Mouse (Mus musculus) c-Kit-positive CD71-negative TER-119-negative erythroid progenitor cells, embryonic 14.5 days (primary cell): Measurements from ENCODE around the gene 1810055G02Rik.
A peak's percentile ranks its signal among the peaks of the same experiment; 100 is the strongest.

Experiments
- DNase-seq: peaks from one replicate; pipeline ENCODE4 v3.0.0-alpha.2; 2013; ENCODE audit warnings: low read depth

1810055G02Rik gene

DNA sequence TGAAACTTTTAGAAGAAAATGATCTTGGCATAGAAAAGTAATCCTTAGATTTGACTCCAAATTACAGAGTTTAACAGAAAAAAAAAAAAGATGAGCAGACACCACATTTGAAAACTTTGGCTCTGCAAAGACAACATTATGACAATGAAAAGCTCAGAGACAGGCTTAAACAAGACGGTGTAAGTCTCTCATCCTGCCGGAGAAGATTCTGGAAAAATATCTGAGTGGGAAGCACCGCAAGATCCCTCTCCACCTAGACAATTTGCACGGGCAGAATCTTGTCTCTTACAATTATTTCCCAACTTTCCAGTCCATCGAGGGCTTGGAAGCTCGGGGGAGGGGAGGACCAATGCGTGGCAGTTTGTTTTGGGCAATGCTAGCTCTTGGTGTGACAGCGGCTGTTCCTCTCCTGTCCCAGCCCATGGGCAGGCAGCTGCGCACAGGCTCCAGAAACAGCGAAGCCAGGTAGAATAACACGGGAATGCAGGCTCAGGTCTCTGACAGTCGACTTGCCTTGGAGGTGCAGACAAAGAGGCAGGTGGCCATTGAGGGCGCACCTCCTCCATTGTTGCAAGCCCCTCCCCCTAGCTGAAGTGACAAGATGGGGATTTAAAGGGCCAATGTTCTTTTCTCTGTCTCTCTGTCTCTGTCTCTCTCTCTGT, 35.9 kb downstream of the 1810055G02Rik start:
- no peak for DNase-seq

DNA sequence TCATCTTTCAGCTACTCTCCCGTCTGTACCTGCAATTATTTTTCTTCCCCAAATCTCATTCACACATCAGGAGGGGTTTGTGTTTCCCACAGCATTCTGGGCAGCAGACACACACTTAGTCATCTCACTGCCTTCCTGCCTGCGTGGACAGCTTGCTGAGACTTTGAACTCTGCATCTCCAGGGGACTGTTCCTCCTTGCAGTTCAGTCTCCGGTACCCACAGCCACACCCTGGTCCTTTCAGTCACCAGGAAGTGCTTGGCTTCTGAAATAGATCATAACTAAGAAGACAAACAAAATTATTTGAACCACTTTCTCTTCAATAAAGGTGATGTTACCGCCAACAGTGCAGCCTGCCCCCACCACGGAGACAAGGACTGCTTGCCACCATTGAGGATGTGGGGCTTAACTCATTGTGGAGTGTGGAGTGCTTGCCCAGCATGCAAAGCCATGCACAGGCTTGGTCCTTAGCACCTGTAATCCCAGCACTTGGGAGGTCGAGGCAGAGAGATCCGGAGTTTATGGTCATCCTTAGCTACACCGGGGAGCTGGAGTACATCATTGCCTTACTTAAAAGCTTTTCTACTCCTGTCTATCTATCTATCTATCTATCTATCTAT, 44.6 kb downstream of the 1810055G02Rik start:
- DNase-seq: no peak

DNA sequence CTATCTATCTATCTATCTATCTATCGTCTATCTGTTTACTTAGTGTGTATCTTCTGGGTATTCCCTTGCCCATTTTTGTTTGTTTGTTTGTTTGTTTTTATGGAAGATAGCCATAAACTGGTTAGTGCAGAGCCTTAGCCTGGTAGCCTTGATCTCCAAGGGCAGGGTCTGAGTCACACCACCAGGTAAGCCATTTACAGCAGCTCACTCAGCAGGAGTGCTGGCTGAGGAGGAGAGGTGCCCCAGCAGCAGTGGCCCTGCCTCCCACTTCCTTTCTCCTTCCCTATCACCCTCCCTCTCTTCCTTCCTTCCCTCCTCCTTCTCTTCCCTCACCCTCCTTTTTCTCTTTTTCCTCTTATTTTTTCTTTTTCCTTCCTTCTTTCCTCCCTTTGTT, 45.1 kb downstream of the 1810055G02Rik start:
- DNase-seq: no peak

DNA sequence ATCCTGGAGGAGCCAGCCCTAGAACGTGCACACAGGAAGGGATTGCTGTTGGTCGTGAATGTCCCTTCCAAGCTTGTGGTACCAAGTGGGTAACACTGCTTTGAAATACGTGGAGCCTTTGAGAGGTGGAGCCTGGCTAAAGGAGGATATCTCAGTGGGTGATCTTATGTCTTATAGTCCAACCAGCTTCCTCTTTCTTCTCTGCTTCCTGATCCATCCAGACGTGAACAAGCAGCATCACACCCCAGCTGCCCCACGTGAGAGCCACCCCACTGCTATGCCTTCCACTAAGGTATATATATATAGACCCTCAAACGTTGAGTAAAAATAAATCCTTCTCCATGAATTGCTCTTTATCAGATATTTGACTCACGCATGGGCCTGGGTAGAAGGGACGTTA, 45.6 kb downstream of the 1810055G02Rik start:
- no peak for DNase-seq

DNA sequence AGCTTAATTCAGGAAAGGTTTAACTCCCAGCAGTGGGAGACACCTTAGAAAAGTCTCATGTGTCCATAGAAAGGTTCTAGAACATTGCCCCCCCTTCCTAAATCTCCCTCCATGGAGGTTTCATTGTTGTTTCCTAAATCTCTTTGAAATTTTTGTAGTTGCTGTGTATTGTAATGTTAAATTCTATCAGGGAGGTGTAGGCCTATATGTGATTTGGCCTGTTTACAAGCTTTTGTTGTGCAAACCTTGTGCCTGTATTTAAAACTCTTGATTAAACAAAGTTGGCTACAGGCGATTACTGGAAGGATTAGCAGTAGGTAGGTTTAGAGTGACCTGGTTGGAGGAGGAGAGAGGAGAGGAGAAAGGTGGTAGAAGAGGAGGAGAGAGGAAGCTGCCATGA, 49.8 kb downstream of the 1810055G02Rik start:
- DNase-seq: no peak

DNA sequence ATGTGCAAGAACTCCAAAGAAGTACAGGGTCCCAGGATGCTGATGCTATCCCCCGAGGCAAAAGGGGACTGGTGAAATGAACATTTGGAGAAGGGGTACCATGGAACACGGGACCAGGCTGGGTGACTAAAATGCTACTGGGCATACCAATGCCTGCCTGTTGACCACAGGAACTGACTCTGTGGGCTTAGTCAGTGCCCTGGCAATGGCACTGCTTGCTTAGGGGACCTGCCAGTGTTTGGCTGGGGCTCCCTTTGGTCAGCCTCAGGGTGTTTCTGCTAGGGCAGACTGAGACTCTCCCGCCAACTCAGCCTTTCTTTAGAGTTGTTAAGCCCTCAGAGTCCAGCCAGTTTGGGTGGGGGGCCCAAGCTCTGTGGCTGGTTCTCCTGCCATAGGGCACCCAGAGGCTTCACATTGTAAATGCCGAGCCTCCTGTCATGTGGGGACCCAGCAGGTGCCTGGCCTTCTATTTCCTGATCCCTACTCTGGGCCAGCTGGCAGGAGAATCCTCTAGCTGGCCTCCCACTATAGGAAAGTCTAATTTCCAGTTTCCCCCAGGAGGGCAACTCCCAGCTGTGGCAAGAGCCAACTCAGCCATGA, 57.2 kb downstream of the 1810055G02Rik start:
- DNase-seq: no peak

DNA sequence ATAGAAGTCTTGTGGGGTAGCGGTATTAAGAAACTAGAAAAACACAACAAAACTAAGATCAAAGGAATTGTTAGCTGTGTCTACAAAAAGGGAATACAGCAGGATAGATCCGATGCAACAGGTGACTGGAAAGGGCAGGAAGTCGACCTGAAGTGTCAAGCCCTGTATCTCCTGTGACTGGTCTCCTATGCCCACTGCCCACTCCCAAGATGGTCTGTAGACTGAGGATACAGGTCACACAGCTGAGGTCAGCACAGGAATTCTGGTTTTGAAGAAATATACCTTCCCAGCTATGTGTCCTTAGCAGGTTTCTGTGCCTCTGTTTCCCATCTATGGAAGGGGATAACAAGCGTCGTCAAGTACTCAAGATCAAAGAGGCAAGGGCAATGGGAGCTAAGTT, 58.3 kb downstream of the 1810055G02Rik start:
- no peak for DNase-seq

DNA sequence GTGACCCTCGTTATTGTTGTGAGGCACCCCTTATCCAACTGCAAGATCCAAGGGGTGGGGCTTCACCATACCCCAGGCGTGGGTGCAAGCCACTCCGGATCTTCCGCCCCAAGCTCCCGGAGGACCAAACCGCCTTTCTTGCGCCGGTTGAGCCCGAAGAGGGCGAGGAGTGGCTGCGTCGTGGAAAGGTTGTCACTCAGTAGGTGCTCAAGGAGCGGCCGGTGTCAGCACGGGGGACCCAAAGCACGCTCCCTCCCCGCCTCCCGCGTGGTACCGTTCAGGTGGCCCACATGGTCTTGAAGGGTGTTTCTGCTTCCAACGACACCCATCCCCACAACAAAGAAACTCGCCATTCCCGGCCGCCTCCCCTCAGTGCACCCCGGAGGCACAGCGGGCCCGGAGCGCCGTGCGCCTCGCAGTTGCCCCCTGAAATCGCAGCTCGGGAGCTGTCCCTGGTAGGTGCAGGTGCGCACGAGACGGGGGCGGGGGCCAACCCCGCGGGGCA, 59.2 kb downstream of the 1810055G02Rik start, which contains the start of gene Kmt5b:
Gene Kmt5b (plus strand): TSS at position 146 of the 505 bp plus-strand sequence.
- DNase-seq: peak; percentile 16
